Mouse (Mus musculus): ENCODE results near the gene Ppp1r21. TPM values are rescaled to one million over a fixed set of nuclear protein-coding genes. Genes with fewer than 3 reads are reported as not detected.

Gene Ppp1r21
- total RNA-seq, 1 experiment, result 24.8 TPM

GRCm38 (mm10) chr17:88542771-88543416, 13.0 kb downstream of the Ppp1r21 start:
- in situ Hi-C loops (cut with MboI; ENCODE audit: low sequenced_read_pairs in 2 of 2, unreplicated experiment in 2 of 2), result no loop called here
- DNase-seq (ENCODE audit: low read depth, low spot score), result no peak

GRCm38 (mm10) chr17:88543417-88543782, 13.5 kb downstream of the Ppp1r21 start:
- no peak for DNase-seq (ENCODE audit: low read depth, low spot score)
- Histone ChIP-seq H3K36me3 (ENCODE audit: control insufficient read depth, insufficient read depth, low read length, poor library complexity, severe bottlenecking) (peaks cover 9% of the 10 kb centered on the region; the same call in 1 of the 2 replicates), H3K27ac (ENCODE audit: insufficient read depth, low read depth, low read length, poor library complexity, severe bottlenecking) (no peak overlapping the region), H3K9me3 (ENCODE audit: control insufficient read depth, insufficient read depth, low read depth, low read length) (no peaks in the 10 kb centered on the region), H3K9ac (ENCODE audit: insufficient read depth, low read depth, low read length, poor library complexity, severe bottlenecking) (no peak overlapping the region), H3K4me3 (ENCODE audit: insufficient read depth in 1 of 2, low read depth in 1 of 2, low read length in 2 of 2, poor library complexity in 1 of 2, severe bottlenecking in 1 of 2) (no peak overlapping the region), H3K4me1 (ENCODE audit: control insufficient read depth in 2 of 2, insufficient read depth in 2 of 2, low read length in 2 of 2, poor library complexity in 1 of 2) (no peaks in the 10 kb centered on the region; a peak in 1 of 4 replicates)
- in situ Hi-C loops (cut with MboI; ENCODE audit: low sequenced_read_pairs in 2 of 2, unreplicated experiment in 2 of 2), result no loop called here
- TF ChIP-seq ZNF384 (IDR thresholded peaks at IDR 0.05; ENCODE audit: low read depth, low read length) (no peak), CHD2 (IDR thresholded peaks at IDR 0.05; ENCODE audit: low read depth, low read length) (no peak), HCFC1 (IDR thresholded peaks at IDR 0.05; ENCODE audit: borderline replicate concordance, insufficient read depth, low read length) (no peak), MAFK (IDR thresholded peaks at IDR 0.05; ENCODE audit: insufficient read depth, low read depth, low read length) (no peak)

More at GRCm38 (mm10) chr17:88542771-88543416, 13.0 kb downstream of the Ppp1r21 start:
- no peak for TF ChIP-seq HCFC1 (IDR thresholded peaks at IDR 0.05; ENCODE audit: borderline replicate concordance, insufficient read depth, low read length)
- TF ChIP-seq ZC3H11A (IDR thresholded peaks at IDR 0.05; ENCODE audit: borderline replicate concordance, low read depth, low read length), result no peak
- no peak overlapping the region for H3K27ac ChIP-seq (ENCODE audit: insufficient read depth, low read depth, low read length, poor library complexity, severe bottlenecking)
- H3K4me3 ChIP-seq (ENCODE audit: insufficient read depth in 1 of 2, low read depth in 1 of 2, low read length in 2 of 2, poor library complexity in 1 of 2, severe bottlenecking in 1 of 2), result no peak overlapping the region
- H3K9ac ChIP-seq (ENCODE audit: insufficient read depth, low read depth, low read length, poor library complexity, severe bottlenecking), result no peak overlapping the region
- H3K9me3 ChIP-seq (ENCODE audit: control insufficient read depth, insufficient read depth, low read depth, low read length), result no peaks in the 10 kb centered on the region
- peaks cover 9% of the 10 kb centered on the region; the same call in 1 of the 2 replicates for H3K36me3 ChIP-seq (ENCODE audit: control insufficient read depth, insufficient read depth, low read length, poor library complexity, severe bottlenecking)
- H3K4me1 ChIP-seq (ENCODE audit: control insufficient read depth in 2 of 2, insufficient read depth in 2 of 2, low read length in 2 of 2, poor library complexity in 1 of 2), result no peaks in the 10 kb centered on the region; a peak in 1 of 4 replicates

GRCm38 (mm10) chr17:88545217-88545784, 15.4 kb downstream of the Ppp1r21 start:
- no peaks in the 10 kb centered on the region for H3K9me3 ChIP-seq (ENCODE audit: control insufficient read depth, insufficient read depth, low read depth, low read length)
- no peak overlapping the region for H3K27ac ChIP-seq (ENCODE audit: insufficient read depth, low read depth, low read length, poor library complexity, severe bottlenecking)
- TF ChIP-seq ZC3H11A (IDR thresholded peaks at IDR 0.05; ENCODE audit: borderline replicate concordance, low read depth, low read length), result no peak
- TF ChIP-seq CHD2 (IDR thresholded peaks at IDR 0.05; ENCODE audit: low read depth, low read length), result no peak
- no peak for TF ChIP-seq HCFC1 (IDR thresholded peaks at IDR 0.05; ENCODE audit: borderline replicate concordance, insufficient read depth, low read length)
- no peak for TF ChIP-seq MAFK (IDR thresholded peaks at IDR 0.05; ENCODE audit: insufficient read depth, low read depth, low read length)
- TF ChIP-seq ZNF384 (IDR thresholded peaks at IDR 0.05; ENCODE audit: low read depth, low read length), result no peak
- in situ Hi-C loops (cut with MboI; ENCODE audit: low sequenced_read_pairs in 2 of 2, unreplicated experiment in 2 of 2), result no loop called here
- H3K36me3 ChIP-seq (ENCODE audit: control insufficient read depth, insufficient read depth, low read length, poor library complexity, severe bottlenecking), result peaks cover 9% of the 10 kb centered on the region; the same call in 1 of the 2 replicates
- DNase-seq (ENCODE audit: low read depth, low spot score), result no peak
- H3K9ac ChIP-seq (ENCODE audit: insufficient read depth, low read depth, low read length, poor library complexity, severe bottlenecking), result no peak overlapping the region
- H3K4me1 ChIP-seq (ENCODE audit: control insufficient read depth in 2 of 2, insufficient read depth in 2 of 2, low read length in 2 of 2, poor library complexity in 1 of 2), result peaks cover 1 to 2% of the 10 kb centered on the region in 2 experiments; a peak in 2 of 4 replicates
- H3K4me3 ChIP-seq (ENCODE audit: insufficient read depth in 1 of 2, low read depth in 1 of 2, low read length in 2 of 2, poor library complexity in 1 of 2, severe bottlenecking in 1 of 2), result no peak overlapping the region

GRCm38 (mm10) chr17:88546745-88547144, 16.8 kb downstream of the Ppp1r21 start:
- Histone ChIP-seq H3K4me3 (ENCODE audit: insufficient read depth in 1 of 2, low read depth in 1 of 2, low read length in 2 of 2, poor library complexity in 1 of 2, severe bottlenecking in 1 of 2) (no peak overlapping the region), H3K9me3 (ENCODE audit: control insufficient read depth, insufficient read depth, low read depth, low read length) (no peaks in the 10 kb centered on the region), H3K27ac (ENCODE audit: insufficient read depth, low read depth, low read length, poor library complexity, severe bottlenecking) (no peak overlapping the region), H3K36me3 (ENCODE audit: control insufficient read depth, insufficient read depth, low read length, poor library complexity, severe bottlenecking) (peaks cover 9% of the 10 kb centered on the region), H3K9ac (ENCODE audit: insufficient read depth, low read depth, low read length, poor library complexity, severe bottlenecking) (no peak overlapping the region), H3K4me1 (ENCODE audit: control insufficient read depth in 2 of 2, insufficient read depth in 2 of 2, low read length in 2 of 2, poor library complexity in 1 of 2) (peaks cover 1 to 2% of the 10 kb centered on the region in 2 experiments; a peak in 2 of 4 replicates)
- DNase-seq (ENCODE audit: low read depth, low spot score), result no peak
- TF ChIP-seq HCFC1 (IDR thresholded peaks at IDR 0.05; ENCODE audit: borderline replicate concordance, insufficient read depth, low read length), result no peak
- TF ChIP-seq ZNF384 (IDR thresholded peaks at IDR 0.05; ENCODE audit: low read depth, low read length), result no peak
- in situ Hi-C loops (cut with MboI; ENCODE audit: low sequenced_read_pairs in 2 of 2, unreplicated experiment in 2 of 2), result no loop called here
